Mouse (Mus musculus): ENCODE data around the gene Lsp1.

The Lsp1 gene

GRCm38 (mm10) chr7:142476271-142476670 is 15.7 kb downstream of the Lsp1 start:
- DNase-seq (ENCODE audit: low read depth, low spot score): no peak

GRCm38 (mm10) chr7:142476795-142477452 is 16.3 kb downstream of the Lsp1 start:
- no peak for DNase-seq (ENCODE audit: low read depth, low spot score)

- DNase-seq (ENCODE audit: low read depth, low spot score): no peak
Measured at GRCm38 (mm10) chr7:142478001-142478400, 17.4 kb downstream of the Lsp1 start.

GRCm38 (mm10) chr7:142478574-142478973 is 18.0 kb downstream of the Lsp1 start:
- DNase-seq (ENCODE audit: low read depth, low spot score): no peak

GRCm38 (mm10) chr7:142479307-142479706 is 18.7 kb downstream of the Lsp1 start:
- DNase-seq (ENCODE audit: low read depth, low spot score): no peak

- DNase-seq (ENCODE audit: low read depth, low spot score): no peak
Measured at GRCm38 (mm10) chr7:142479886-142480285, 19.3 kb downstream of the Lsp1 start.

- DNase-seq (ENCODE audit: low read depth, low spot score): no peak
Measured at GRCm38 (mm10) chr7:142480661-142481060, 20.1 kb downstream of the Lsp1 start.

GRCm38 (mm10) chr7:142481186-142481567 is 20.6 kb downstream of the Lsp1 start:
- DNase-seq (ENCODE audit: low read depth, low spot score): no peak

- DNase-seq (ENCODE audit: low read depth, low spot score): no peak
Measured at GRCm38 (mm10) chr7:142481568-142482255, 21.1 kb downstream of the Lsp1 start.

GRCm38 (mm10) chr7:142482256-142482609 is 21.6 kb downstream of the Lsp1 start:
- no peak for DNase-seq (ENCODE audit: low read depth, low spot score)

GRCm38 (mm10) chr7:142483136-142483535 is 22.5 kb downstream of the Lsp1 start:
- no peak for DNase-seq (ENCODE audit: low read depth, low spot score)

GRCm38 (mm10) chr7:142484780-142485179 is 24.2 kb downstream of the Lsp1 start:
- DNase-seq (ENCODE audit: low read depth, low spot score): no peak

- no peak for DNase-seq (ENCODE audit: low read depth, low spot score)
Measured at GRCm38 (mm10) chr7:142486751-142487162, 26.1 kb downstream of the Lsp1 start.

GRCm38 (mm10) chr7:142487341-142487859 is 26.8 kb downstream of the Lsp1 start:
- no peak for DNase-seq (ENCODE audit: low read depth, low spot score)

- no peak for DNase-seq (ENCODE audit: low read depth, low spot score)
Measured at GRCm38 (mm10) chr7:142488053-142488452, 27.4 kb downstream of the Lsp1 start.

- no peak for DNase-seq (ENCODE audit: low read depth, low spot score)
Measured at GRCm38 (mm10) chr7:142493535-142493934, 32.9 kb downstream of the Lsp1 start.

GRCm38 (mm10) chr7:142496158-142496557 is 35.5 kb downstream of the Lsp1 start:
- no peak for DNase-seq (ENCODE audit: low read depth, low spot score)

- DNase-seq (ENCODE audit: low read depth, low spot score): no peak
Measured at GRCm38 (mm10) chr7:142496800-142497199, 36.2 kb downstream of the Lsp1 start.

- DNase-seq (ENCODE audit: low read depth, low spot score): no peak
Measured at GRCm38 (mm10) chr7:142497775-142498174, 37.2 kb downstream of the Lsp1 start.

GRCm38 (mm10) chr7:142498575-142498974 is 38.0 kb downstream of the Lsp1 start, which contains the start of gene Tnnt3:
Gene Tnnt3, plus strand, starts transcription at chr7:142498836.
- DNase-seq (ENCODE audit: low read depth, low spot score): no peak

- no peak for DNase-seq (ENCODE audit: low read depth, low spot score)
Measured at GRCm38 (mm10) chr7:142499010-142499721, 38.6 kb downstream of the Lsp1 start.

- no peak for DNase-seq (ENCODE audit: low read depth, low spot score)
Measured at GRCm38 (mm10) chr7:142500032-142500431, 39.4 kb downstream of the Lsp1 start.

Measured in WW6 (cell line).